Mouse (Mus musculus) kidney, embryonic 14.5 days (tissue): ENCODE measurements around the gene Acly. TPM values are rescaled to one million over a fixed set of nuclear protein-coding genes. Genes with fewer than 3 reads are reported as not detected.

ENCODE experiments used
- ATAC-seq: fragments of 200-750 bp; cut with Nextera tagmentation; 2 replicates; pipeline ENCODE4 v1.8.0; 2017; ENCODE audit warnings: moderate number of reproducible peaks, mild to moderate bottlenecking, moderate TSS enrichment, moderate library complexity; ENCODE audit not compliant: low FRiP score, low TSS enrichment
- H3K27ac ChIP-seq: fragments of 300-500 bp; sonication (generic); 2 replicates; pipeline ENCODE4 v1.5.1; 2014; ENCODE audit warnings: low read depth, mild to moderate bottlenecking, low read length, moderate library complexity, mixed read lengths
- H3K27me3 ChIP-seq: fragments of 300-500 bp; sonication (generic); 2 replicates; pipeline ENCODE4 v1.6.1; 2014; ENCODE audit warnings: mild to moderate bottlenecking, low read length; ENCODE audit not compliant: control insufficient read depth, insufficient read depth
- H3K36me3 ChIP-seq: fragments of 300-500 bp; sonication (generic); 2 replicates; pipeline ENCODE4 v1.6.1; 2014; ENCODE audit warnings: low read length, mixed read lengths; ENCODE audit not compliant: control insufficient read depth, insufficient read depth
- H3K4me1 ChIP-seq: fragments of 300-500 bp; sonication (generic); 2 replicates; pipeline ENCODE4 v1.6.1; 2014; ENCODE audit warnings: low read length, mixed read lengths; ENCODE audit not compliant: control insufficient read depth, insufficient read depth
- H3K4me2 ChIP-seq: fragments of 300-500 bp; sonication (generic); replicated peaks from 2 replicates; pipeline ENCODE4 v1.6.1; 2014; ENCODE audit warnings: low read depth, mild to moderate bottlenecking, low read length
- H3K4me3 ChIP-seq: fragments of 300-500 bp; sonication (generic); 2 replicates; pipeline ENCODE4 v1.5.1; 2014; ENCODE audit warnings: mild to moderate bottlenecking, low read length
- H3K9ac ChIP-seq: fragments of 300-500 bp; sonication (generic); 2 replicates; pipeline ENCODE4 v1.6.1; 2014; ENCODE audit warnings: low read depth, mild to moderate bottlenecking, low read length, moderate library complexity
- H3K9me3 ChIP-seq: fragments of 300-500 bp; sonication (generic); 2 replicates; pipeline ENCODE4 v1.6.1; 2016; ENCODE audit warnings: low read length; ENCODE audit not compliant: control insufficient read depth
- WGBS: fragments of 180-500 bp; shearing (Covaris S2); extraction: QIAGEN DNeasy Blood & Tissue Kit; methylation state at CpG from one replicate; pipeline ENCODE4 v1.1.7; 2014; 5-methylcytosine and 5-hydroxymethylcytosine counted together
- polyA plus RNA-seq: library from polyadenylated mRNA; unstranded; fragments of >200 nt; fragmentation: Nextera tagmentation; extraction: Ambion mirVana; gene quantifications from 2 replicates; pipeline ENCODE4 v1.2.1, GENCODE M21; 2014

The Acly gene
- polyA plus RNA-seq, 1 experiment from 2014 or later: 158 TPM

DNA sequence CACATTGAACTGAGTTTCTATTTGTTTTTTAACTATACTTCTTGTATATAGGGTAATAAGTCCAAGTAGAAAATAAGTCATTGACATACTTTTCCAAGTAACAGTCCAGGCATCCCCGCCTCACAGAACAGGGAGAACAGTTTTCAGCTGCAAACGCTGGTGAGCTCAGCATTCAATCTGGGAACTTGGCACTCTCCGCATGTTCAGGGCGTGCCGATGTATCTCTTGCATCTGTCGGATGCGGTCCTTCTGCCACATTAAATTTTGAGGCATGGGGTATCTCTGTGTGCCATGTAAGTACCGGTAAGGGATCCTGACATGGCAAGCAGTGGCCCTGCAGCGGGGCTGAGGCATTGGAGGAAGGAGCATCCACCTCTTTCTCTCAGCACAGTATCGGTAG, 65.1 kb downstream of the Acly start:
- H3K9ac ChIP-seq: no peak overlapping the region
- no peaks in the 10 kb centered on the region for H3K27me3 ChIP-seq
- H3K4me2 ChIP-seq: no peak overlapping the region
- H3K27ac ChIP-seq: no peak overlapping the region
- H3K9me3 ChIP-seq: no peaks in the 10 kb centered on the region
- no peaks in the 10 kb centered on the region for H3K4me1 ChIP-seq
- H3K36me3 ChIP-seq: peaks cover 26% of the 10 kb centered on the region
- ATAC-seq: no peak
- no peak overlapping the region for H3K4me3 ChIP-seq
- WGBS: 96% methylated on average over 10 of the region's 10 CpGs

GRCm38 (mm10) chr11:100457711-100458110, 70.1 kb downstream of the Acly start:
- H3K4me1 ChIP-seq: no peaks in the 10 kb centered on the region
- H3K4me2 ChIP-seq: no peak overlapping the region
- peaks cover 22% of the 10 kb centered on the region for H3K36me3 ChIP-seq
- no peak overlapping the region for H3K4me3 ChIP-seq
- H3K27ac ChIP-seq: no peak overlapping the region
- no peaks in the 10 kb centered on the region for H3K9me3 ChIP-seq
- no peak for ATAC-seq
- no peaks in the 10 kb centered on the region for H3K27me3 ChIP-seq
- H3K9ac ChIP-seq: no peak overlapping the region
- WGBS: 84% methylated on average over 5 of the region's 5 CpGs

- Histone ChIP-seq H3K27me3 (no peaks in the 10 kb centered on the region), H3K27ac (no peak overlapping the region), H3K36me3 (peaks cover 18% of the 10 kb centered on the region), H3K4me1 (no peaks in the 10 kb centered on the region), H3K4me2 (no peak overlapping the region), H3K9me3 (no peaks in the 10 kb centered on the region), H3K4me3 (no peak overlapping the region), H3K9ac (no peak overlapping the region)
- no peak for ATAC-seq
- WGBS: 66% methylated on average over 4 of the region's 4 CpGs
These were observed 70.6 kb downstream of the Acly start for GRCm38 (mm10) chr11:100457247-100457646.

DNA sequence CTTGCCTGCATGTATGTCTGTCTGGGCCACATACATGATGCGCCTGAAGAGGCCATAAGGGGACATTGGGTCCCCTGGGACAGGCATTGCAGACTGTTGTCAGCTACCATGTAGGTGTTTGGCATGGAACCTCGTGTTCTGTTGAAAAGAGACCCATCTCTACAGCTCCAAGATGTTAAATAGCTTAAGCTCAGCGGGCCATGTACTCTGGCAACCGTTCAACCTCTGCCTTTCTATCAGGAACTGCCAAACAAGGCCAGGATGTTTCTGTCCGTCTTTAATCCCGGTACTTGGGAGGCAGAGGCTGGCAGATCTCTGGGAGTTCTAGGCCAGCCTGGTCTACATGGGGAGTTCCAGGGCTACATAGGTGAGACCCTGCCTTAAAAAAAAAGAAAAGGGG, 85.2 kb downstream of the Acly start:
- Histone ChIP-seq H3K4me3 (no peak overlapping the region), H3K36me3 (no peaks in the 10 kb centered on the region), H3K4me1 (peaks cover 8% of the 10 kb centered on the region; the same call in 1 of the 2 replicates), H3K4me2 (no peak overlapping the region), H3K9me3 (no peaks in the 10 kb centered on the region), H3K27me3 (no peaks in the 10 kb centered on the region), H3K9ac (no peak overlapping the region), H3K27ac (no peak overlapping the region)
- WGBS: 83% methylated on average over 6 of the region's 6 CpGs
- no peak for ATAC-seq

GRCm38 (mm10) chr11:100441797-100442196, 86.0 kb downstream of the Acly start, which contains the start of the genes Nt5c3b and Klhl10:
Gene Nt5c3b, minus strand, starts transcription at chr11:100441808.
Gene Klhl10, plus strand, starts transcription at chr11:100441917.
- peaks cover 2% of the 10 kb centered on the region; the same call in 1 of the 2 replicates for H3K36me3 ChIP-seq
- peaks cover 8% of the 10 kb centered on the region; the same call in 1 of the 2 replicates for H3K4me1 ChIP-seq
- peak within 1 kb of the TSS; percentile 74 for H3K4me3 ChIP-seq
- H3K4me2 ChIP-seq: peak within 1 kb of the TSS; percentile 59
- H3K27ac ChIP-seq: peak within 1 kb of the TSS; percentile 1; the same call in 1 of the 2 replicates
- no peaks in the 10 kb centered on the region for H3K9me3 ChIP-seq
- 60% methylated on average over 8 of the region's 8 CpGs for WGBS
- no peak for ATAC-seq
- peak within 1 kb of the TSS; percentile 80 for H3K9ac ChIP-seq
- H3K27me3 ChIP-seq: no peaks in the 10 kb centered on the region

DNA sequence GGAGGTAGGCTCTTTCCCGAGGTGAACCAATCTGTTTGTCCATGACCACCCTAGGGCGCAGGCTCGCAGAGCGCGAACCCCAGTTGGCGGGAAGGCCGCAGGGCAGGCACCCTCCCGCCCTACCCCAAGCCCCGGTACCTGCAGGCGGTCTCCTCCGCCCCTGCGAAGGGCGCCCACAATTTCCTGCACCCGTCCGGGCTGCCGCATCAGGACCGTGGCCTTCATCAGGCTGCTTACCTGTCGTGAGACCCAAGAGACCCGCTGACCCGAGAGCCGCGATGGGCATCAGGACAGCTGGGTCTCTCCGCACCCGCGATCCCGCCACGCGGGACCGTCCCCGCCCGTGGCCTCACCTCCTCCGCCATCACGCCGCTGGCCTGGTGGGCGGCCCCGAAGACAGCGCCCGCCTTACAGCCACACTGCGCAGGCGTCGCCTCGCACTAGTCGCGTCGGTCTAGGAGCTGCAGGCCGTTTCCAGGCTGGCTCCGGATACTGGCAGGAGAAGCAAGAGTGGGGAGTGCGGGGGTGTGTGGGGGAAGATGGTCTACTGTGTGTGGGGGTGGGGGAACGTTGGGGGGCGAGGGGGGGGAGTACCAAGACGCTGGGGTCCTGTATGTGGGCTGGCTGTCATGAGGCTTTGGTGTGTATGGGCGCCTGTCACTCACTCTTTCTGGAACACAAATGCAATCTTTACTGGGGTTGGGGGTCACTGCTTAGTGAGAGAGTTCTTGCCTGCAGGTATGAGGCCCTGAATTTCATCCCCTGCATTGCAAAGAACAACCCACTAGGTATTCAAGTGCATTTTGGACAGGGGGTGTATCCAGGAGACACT, 86.9 kb downstream of the Acly start:
- Histone ChIP-seq H3K27me3 (no peaks in the 10 kb centered on the region), H3K9ac (peak overlapping the region; percentile 80), H3K4me2 (peak overlapping the region; percentile 59), H3K27ac (peak overlapping the region; percentile 1; the same call in 1 of the 2 replicates), H3K9me3 (no peaks in the 10 kb centered on the region), H3K4me1 (peaks cover 8% of the 10 kb centered on the region; the same call in 1 of the 2 replicates), H3K36me3 (peaks cover 11% of the 10 kb centered on the region; the same call in 1 of the 2 replicates), H3K4me3 (peak overlapping the region; percentile 74)
- under 1% methylated on average over 52 of the region's 52 CpGs for WGBS
- ATAC-seq: peak; percentile 95

DNA sequence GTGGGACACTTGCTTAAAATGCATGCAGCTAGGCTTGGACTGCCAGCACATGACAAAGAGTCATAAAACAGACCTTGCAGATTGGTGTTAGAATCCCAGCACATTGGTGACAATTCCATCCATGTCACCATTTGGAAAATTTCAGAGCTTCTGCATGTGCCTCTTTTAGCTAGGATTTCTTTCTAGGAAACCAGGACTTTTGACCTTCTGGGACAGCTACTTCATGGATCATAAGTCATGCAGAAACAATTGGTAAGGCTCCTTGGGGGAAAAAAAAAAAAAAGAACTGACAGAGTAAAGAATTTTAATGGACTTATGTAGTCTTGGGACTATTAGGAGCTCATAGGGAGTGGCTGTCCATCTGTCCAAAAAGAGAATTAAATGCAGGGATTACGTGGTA, 89.9 kb downstream of the Acly start:
- no peak overlapping the region for H3K4me2 ChIP-seq
- peaks cover 25% of the 10 kb centered on the region; the same call in 1 of the 2 replicates for H3K36me3 ChIP-seq

GRCm38 (mm10) chr11:100435678-100436246, 92.0 kb downstream of the Acly start:
- peak overlapping the region; percentile 7; the same call in 1 of the 2 replicates for H3K9ac ChIP-seq
- no peak overlapping the region for H3K4me3 ChIP-seq
- WGBS: 79% methylated on average over 9 of the region's 9 CpGs
- no peak overlapping the region for H3K4me2 ChIP-seq
- H3K27ac ChIP-seq: no peak overlapping the region
- peaks cover 32% of the 10 kb centered on the region for H3K36me3 ChIP-seq
- no peaks in the 10 kb centered on the region for H3K9me3 ChIP-seq
- no peak for ATAC-seq
- no peaks in the 10 kb centered on the region for H3K27me3 ChIP-seq
- no peaks in the 10 kb centered on the region; the same call in 1 of the 2 replicates for H3K4me1 ChIP-seq

More for the DNA sequence above, 89.9 kb downstream of the Acly start:
- Histone ChIP-seq H3K4me1 (peaks cover 8% of the 10 kb centered on the region; the same call in 1 of the 2 replicates), H3K9ac (no peak overlapping the region), H3K27me3 (no peaks in the 10 kb centered on the region), H3K4me3 (no peak overlapping the region), H3K9me3 (no peaks in the 10 kb centered on the region), H3K27ac (no peak overlapping the region)
- WGBS: 53% methylated on average over 1 of the region's 1 CpGs
- no peak for ATAC-seq

DNA sequence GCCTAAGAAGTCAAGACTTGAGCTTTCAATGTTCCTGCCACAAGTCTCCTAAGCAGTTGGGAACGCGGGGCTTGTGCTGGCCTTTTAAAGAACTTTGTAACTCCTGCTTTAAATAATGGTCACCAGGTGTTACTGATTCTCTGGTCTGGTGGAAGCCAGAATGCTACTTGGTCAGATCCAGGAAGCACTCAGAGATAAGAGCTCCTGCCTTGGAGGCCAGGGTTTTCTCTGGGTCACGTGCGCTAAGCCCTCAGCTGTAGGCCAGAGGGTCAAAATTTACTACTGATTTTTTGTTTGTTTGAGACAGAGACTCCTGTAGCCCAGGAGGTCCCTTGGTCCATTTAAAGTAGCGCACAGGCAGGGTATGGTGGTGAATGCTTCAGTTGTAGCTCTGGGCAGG, 95.8 kb downstream of the Acly start:
- peaks cover 45% of the 10 kb centered on the region for H3K36me3 ChIP-seq
- H3K4me1 ChIP-seq: no peaks in the 10 kb centered on the region
- no peaks in the 10 kb centered on the region for H3K9me3 ChIP-seq
- no peak for ATAC-seq
- H3K27ac ChIP-seq: no peak overlapping the region
- no peak overlapping the region for H3K9ac ChIP-seq
- no peaks in the 10 kb centered on the region for H3K27me3 ChIP-seq
- H3K4me3 ChIP-seq: no peak overlapping the region
- no peak overlapping the region for H3K4me2 ChIP-seq
- WGBS: 92% methylated on average over 5 of the region's 5 CpGs
